Mouse (Mus musculus) megakaryocyte, embryonic 14.5 days (primary cell): ENCODE measurements around the gene Morf4l2.

Experiments used
- FLI1 ChIP-seq: IDR thresholded peaks from 2 replicates; pipeline ENCODE4 v1.6.1; 2012; ENCODE audit warnings: low read length, inconsistent platforms, mixed read lengths
- GATA1 ChIP-seq: IDR thresholded peaks from 3 replicates; pipeline ENCODE4 v1.6.1; 2012; ENCODE audit warnings: mixed read lengths, low read length, inconsistent platforms, borderline replicate concordance

DNA sequence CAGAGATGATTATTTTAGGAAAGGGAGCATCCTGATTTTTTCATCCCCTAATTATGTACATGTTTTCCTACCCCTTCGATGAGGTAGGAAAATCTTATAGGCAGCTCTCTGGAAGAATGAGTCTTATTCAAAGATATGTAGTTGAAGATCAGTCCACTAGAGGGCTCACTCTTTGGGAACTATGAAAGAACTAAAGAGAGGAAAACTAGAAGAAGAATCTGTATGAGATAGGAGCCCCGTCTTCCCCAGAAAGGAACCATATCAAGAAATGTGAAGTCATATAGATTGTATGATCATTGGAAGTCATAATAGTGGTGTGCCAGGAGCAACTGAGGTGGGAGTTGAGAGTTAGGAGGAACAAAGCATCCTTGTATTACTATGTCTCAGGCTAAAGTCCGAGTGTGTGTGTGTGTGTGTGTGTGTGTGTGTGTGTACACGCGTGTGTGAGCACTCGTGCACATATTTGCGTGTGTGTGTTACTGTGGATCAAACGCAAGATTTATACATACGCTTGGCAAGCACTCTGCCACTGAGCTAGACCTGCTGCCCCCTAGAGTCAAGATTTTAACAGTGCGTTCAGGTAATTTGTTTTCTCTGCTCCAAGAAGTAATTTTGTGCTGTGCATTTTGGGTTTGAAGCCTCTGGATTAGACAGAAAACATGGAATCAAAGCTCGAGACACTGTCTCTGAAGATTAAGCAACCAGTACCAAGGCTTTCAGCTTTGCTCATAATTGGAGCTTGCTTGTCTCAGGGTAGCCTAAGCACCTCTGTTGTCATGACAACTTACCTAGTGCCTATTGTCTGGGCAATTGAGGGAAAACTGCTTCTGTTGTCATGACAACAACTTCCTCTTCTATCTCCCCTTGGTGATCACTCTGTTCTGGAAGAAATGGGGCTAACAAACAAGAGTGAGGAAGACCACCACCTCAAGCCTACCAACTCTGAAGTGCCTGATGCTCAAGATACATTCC lies 17.9 kb upstream of the Morf4l2 start:
- TF ChIP-seq GATA1, result no peak
- TF ChIP-seq FLI1, result no peak
